Mouse (Mus musculus) C2C12 (cell line): Measurements from ENCODE around the gene 9330182L06Rik. TPM values are rescaled to one million over a fixed set of nuclear protein-coding genes. Genes with fewer than 3 reads are reported as not detected.

ENCODE experiments used
- H3K27me3 ChIP-seq: one replicate; pipeline ENCODE4 v1.6.1; 2011; ENCODE audit not compliant: control insufficient read depth, insufficient read depth, insufficient read length
- H3K36me3 ChIP-seq: one replicate; pipeline ENCODE4 v1.6.1; 2011; ENCODE audit not compliant: control insufficient read depth, insufficient read depth
- H3K4me3 ChIP-seq: one replicate; pipeline ENCODE4 v1.5.1; 2011; ENCODE audit warnings: mild to moderate bottlenecking, control low read depth; ENCODE audit not compliant: poor library complexity, insufficient read depth, severe bottlenecking
- H3K79me2 ChIP-seq: one replicate; pipeline ENCODE4 v1.6.1; 2011; ENCODE audit not compliant: control insufficient read depth, insufficient read depth
- H3K79me3 ChIP-seq: one replicate; pipeline ENCODE4 v1.6.1; 2011; ENCODE audit warnings: low read depth, control low read depth
- H3ac ChIP-seq: one replicate; pipeline ENCODE3; 2011; ENCODE audit warnings: low read depth; ENCODE audit not compliant: control insufficient read depth, insufficient read length
- CEBPB ChIP-seq: IDR thresholded peaks from one replicate; pipeline ENCODE4 v1.6.1; 2011; ENCODE audit warnings: low read depth, mild to moderate bottlenecking, control low read depth, moderate library complexity
- CTCF ChIP-seq: IDR thresholded peaks from one replicate; pipeline ENCODE4 v1.5.1; 2011; ENCODE audit not compliant: control insufficient read depth, insufficient read depth, insufficient read length
- FOSL1 ChIP-seq: IDR thresholded peaks from one replicate; pipeline ENCODE4 v1.8.0; 2011; ENCODE audit warnings: mild to moderate bottlenecking, low read length; ENCODE audit not compliant: poor library complexity, insufficient read depth, severe bottlenecking
- MAX ChIP-seq: IDR thresholded peaks from one replicate; pipeline ENCODE4 v1.6.1; 2011; ENCODE audit warnings: mild to moderate bottlenecking, control low read depth
- MYOD1 ChIP-seq: IDR thresholded peaks from one replicate; pipeline ENCODE4 v1.6.1; 2011; ENCODE audit warnings: low read depth; ENCODE audit not compliant: control insufficient read depth, insufficient read length
- MYOG ChIP-seq: IDR thresholded peaks from one replicate; pipeline ENCODE4 v1.6.1; 2011; ENCODE audit not compliant: control insufficient read depth, insufficient read length; ENCODE audit errors: extremely low read depth
- USF1 ChIP-seq: IDR thresholded peaks from one replicate; pipeline ENCODE4 v1.6.1; 2011; ENCODE audit warnings: low read depth, mild to moderate bottlenecking, control low read depth, moderate library complexity
- polyA plus RNA-seq: library from polyadenylated mRNA; unstranded; fragments of >200 nt; fragmentation: generic; extraction: Trizol; gene quantifications from one replicate; pipeline ENCODE4 v1.2.1, GENCODE M21; 2012; ENCODE audit warnings: missing spikeins

Gene 9330182L06Rik
- polyA plus RNA-seq, 1 experiment = not detected

DNA sequence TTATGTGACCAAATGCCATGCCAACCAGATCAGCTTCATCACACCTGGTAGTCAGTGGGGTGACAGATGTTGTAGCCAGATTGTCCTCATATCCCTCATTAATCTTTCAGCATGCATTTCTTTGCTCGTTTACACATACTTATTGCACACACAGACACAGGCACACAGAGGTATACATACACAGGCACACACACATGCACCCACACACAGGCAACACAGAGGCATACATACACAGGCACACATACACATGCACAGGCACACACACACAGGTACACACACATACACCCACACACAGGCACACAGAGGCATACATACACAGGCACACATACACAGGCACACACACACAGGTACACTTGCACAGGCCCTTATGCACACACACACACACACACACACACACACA, 99.0 kb downstream of the 9330182L06Rik start:
- no peak for TF ChIP-seq CEBPB
- no peaks in the 10 kb centered on the region for H3K79me3 ChIP-seq
- H3K27me3 ChIP-seq = no peaks in the 10 kb centered on the region
- no peaks in the 10 kb centered on the region for H3K79me2 ChIP-seq
- no peak overlapping the region for H3K4me3 ChIP-seq
- no peak overlapping the region for H3ac ChIP-seq
- no peaks in the 10 kb centered on the region for H3K36me3 ChIP-seq

DNA sequence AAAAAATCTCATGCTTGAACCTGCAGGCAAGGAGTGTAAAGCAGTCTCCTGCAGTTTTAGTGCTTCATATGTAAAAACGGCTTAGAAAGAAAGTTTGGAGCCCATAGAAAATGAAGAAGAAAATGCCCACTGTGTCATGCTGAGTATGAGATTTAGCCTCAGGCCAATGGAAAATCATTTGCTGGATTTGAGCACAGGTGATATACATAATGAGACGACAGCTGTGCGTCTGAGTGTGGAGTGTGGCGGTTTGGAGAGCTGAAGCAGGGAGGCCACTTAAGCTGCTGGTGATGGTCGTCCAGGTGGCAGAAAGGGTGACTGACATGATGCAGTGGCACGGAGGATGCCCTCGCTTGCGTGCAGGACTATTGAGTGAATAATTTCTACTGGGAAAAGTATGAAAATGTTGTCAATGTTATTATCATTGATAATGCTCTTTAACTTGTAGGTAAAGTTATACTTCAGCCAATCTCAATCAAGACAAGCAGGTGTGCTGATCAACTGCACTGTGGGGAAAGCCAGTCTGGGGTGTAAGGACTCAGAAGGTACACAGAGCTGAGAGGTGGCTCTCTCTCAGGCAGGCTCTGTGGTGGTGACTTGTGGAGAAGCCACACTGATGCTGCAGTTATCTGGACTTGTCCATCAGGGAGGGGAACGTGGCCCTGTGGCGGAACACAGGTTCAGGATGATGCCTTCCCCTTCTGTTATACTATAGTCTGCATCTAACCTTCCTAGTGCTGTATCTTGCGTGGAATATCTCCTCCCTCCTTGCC, 102.2 kb downstream of the 9330182L06Rik start:
- Histone ChIP-seq H3K79me3 (no peaks in the 10 kb centered on the region), H3K79me2 (no peaks in the 10 kb centered on the region), H3K27me3 (no peaks in the 10 kb centered on the region), H3K36me3 (no peaks in the 10 kb centered on the region), H3ac (no peak overlapping the region), H3K4me3 (no peak overlapping the region)
- no peak for TF ChIP-seq MYOG
- no peak for TF ChIP-seq CEBPB
- TF ChIP-seq USF1 = no peak
- no peak for TF ChIP-seq FOSL1
- no peak for TF ChIP-seq MYOD1
- TF ChIP-seq CTCF = no peak
- no peak for TF ChIP-seq MAX

DNA sequence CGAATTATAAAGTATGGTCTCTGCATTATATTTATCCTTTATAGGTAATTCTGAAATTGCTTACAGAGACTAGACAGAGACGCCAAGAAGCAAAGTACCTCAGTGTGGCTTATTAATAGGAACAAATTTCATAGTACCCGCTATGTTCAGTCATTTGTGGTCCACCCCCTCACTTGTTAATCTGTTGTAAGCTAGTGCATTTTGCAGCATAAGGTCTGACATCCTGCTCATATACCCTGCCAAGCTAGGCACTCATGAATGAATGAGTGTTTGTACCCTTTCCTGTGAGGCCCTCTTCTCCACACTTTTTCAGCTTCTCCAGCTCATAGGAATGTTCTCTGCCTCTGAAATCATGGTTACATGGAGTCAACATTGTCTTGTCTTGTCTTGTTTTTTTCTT, 105.2 kb downstream of the 9330182L06Rik start:
- Histone ChIP-seq H3K79me3 (no peaks in the 10 kb centered on the region), H3K4me3 (no peak overlapping the region), H3K79me2 (no peaks in the 10 kb centered on the region), H3K27me3 (no peaks in the 10 kb centered on the region), H3K36me3 (no peaks in the 10 kb centered on the region), H3ac (no peak overlapping the region)
- TF ChIP-seq CTCF = no peak
- no peak for TF ChIP-seq MYOD1
- no peak for TF ChIP-seq FOSL1
- no peak for TF ChIP-seq MAX
- no peak for TF ChIP-seq CEBPB
- TF ChIP-seq USF1 = no peak
- no peak for TF ChIP-seq MYOG

DNA sequence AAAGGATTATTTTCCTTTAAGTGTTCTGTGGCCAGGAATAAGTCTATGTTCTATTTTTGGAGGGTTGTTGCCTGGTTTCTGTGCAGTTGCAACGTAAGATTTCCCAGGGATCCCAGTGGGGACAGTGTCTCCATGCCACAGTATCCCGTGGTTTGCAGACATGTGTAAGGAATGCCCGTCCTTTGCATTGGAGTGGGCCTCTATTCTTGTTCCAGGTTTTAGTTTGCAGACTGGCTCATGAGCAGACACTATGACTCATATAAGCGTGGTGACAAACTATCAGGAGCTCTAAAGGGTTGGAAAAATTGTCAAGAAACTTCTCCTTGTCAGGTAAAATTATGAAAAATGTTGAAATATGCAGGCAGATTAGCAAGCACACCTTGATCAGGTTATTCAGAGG, 107.4 kb downstream of the 9330182L06Rik start:
- Histone ChIP-seq H3K79me3 (no peaks in the 10 kb centered on the region), H3K4me3 (no peak overlapping the region), H3K36me3 (no peaks in the 10 kb centered on the region), H3ac (no peak overlapping the region), H3K79me2 (no peaks in the 10 kb centered on the region), H3K27me3 (no peaks in the 10 kb centered on the region)
- TF ChIP-seq CEBPB (no peak), USF1 (no peak), CTCF (no peak), MAX (no peak), FOSL1 (no peak), MYOD1 (no peak), MYOG (no peak)

DNA sequence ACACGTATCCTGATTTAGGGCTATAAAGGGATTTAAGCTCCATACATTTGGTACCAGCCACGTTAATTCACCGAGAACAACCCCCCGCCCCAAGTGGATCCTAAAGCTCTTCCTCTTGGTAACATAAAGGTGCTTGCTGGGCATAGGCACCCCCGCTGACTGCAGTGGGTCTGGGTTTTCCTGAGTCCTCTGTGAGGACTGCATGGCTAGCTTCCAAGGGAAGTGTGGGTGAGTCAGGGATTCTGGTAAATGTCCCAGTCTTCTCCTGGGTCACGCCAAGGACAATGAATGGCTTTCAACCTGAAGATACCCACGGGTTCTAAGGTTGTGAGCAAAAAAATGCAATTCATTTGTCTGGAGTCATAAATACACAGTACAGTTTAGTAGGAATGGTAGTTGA, 124.0 kb downstream of the 9330182L06Rik start:
- no peaks in the 10 kb centered on the region for H3K27me3 ChIP-seq

DNA sequence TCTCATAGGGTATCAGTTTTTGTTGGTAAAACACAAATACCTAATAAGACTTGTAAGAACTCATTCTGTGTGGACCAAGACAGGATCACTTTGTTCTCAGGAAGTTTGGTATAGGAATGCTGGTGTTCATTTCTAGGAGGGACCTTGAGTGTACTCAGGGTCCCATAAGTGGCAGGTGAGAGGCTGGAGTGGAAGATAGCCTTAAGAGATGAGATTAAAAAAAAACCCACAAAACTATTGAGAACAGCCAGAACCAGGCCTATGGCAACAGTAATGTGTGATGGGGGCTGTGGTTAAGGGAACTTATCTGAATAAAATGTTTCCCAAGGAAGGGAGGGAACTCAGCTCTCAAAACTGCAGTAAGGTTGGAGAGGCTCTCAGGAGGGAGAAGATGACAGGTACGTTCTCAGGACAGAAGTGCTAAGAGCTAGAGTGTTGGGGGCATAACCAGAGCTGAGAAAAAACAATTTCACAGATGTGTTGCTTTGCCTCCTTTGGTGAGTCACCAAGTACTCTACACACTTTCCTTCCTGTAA, 126.0 kb downstream of the 9330182L06Rik start:
- TF ChIP-seq CEBPB (no peak), USF1 (no peak), CTCF (no peak), MAX (no peak), MYOG (no peak), FOSL1 (no peak), MYOD1 (no peak)
- no peaks in the 10 kb centered on the region for H3K79me3 ChIP-seq
- H3K79me2 ChIP-seq = no peaks in the 10 kb centered on the region
- no peak overlapping the region for H3ac ChIP-seq
- no peaks in the 10 kb centered on the region for H3K36me3 ChIP-seq
- H3K27me3 ChIP-seq = no peaks in the 10 kb centered on the region
- H3K4me3 ChIP-seq = no peak overlapping the region

More for the DNA sequence above, 124.0 kb downstream of the 9330182L06Rik start:
- Histone ChIP-seq H3K36me3 (no peaks in the 10 kb centered on the region), H3K79me3 (no peaks in the 10 kb centered on the region), H3K79me2 (no peaks in the 10 kb centered on the region), H3ac (no peak overlapping the region), H3K4me3 (no peak overlapping the region)
- TF ChIP-seq MYOG (no peak), MYOD1 (no peak), MAX (no peak), USF1 (no peak), CTCF (no peak), FOSL1 (no peak)
